Mouse (Mus musculus): Measurements from ENCODE around the gene Pias3.

DNA sequence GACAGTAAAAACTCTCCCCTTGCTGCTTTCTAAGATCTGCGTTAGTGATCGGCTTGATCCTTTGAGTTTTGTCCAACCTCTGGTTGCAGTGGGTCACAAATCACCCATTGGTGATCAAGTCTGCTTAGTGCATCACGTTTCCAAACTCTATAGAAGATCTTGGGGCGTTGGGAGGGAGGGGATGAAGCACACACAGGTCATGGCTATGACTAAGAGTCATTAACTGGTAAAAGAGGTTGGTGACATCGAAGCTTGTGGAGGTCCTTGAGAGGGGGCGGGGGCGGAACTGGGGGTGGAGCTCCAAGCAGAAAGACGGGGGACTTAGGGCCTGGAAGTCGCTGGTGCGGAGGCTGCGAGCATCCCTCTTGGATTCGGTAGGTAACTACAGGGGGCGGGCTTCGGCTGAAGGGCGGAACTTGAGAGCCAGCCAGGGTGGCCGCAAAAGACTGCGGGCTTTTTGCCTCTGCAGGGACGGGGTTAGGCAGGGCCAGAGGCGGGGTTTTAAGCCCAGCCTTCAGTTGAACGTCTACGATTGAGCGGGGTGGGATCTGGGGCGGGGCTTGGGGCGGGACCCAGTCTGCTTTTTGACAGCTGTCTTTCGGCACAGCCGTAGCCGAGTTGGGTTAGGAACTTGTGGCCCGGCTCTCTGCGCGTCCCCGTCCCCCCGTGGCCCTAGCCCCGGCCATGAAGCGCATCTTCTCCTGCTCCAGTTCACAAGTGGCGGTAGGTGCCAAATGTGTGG lies 26.3 kb upstream of the Pias3 start, which contains the start of gene Ankrd35:
- TF ChIP-seq CTCF (IDR thresholded peaks at IDR 0.05; ENCODE audit: low read depth, low read length) (no peak), POLR2AphosphoS5 (IDR thresholded peaks at IDR 0.05; ENCODE audit: insufficient replicate concordance, low read depth, low read length) (no peak), GATA1 (IDR thresholded peaks at IDR 0.05; ENCODE audit: borderline replicate concordance, low read length) (no peak)

Data from G1E (cell line).